Mouse (Mus musculus): ENCODE results near the gene Ppp1r16b.

Gene Ppp1r16b

DNA sequence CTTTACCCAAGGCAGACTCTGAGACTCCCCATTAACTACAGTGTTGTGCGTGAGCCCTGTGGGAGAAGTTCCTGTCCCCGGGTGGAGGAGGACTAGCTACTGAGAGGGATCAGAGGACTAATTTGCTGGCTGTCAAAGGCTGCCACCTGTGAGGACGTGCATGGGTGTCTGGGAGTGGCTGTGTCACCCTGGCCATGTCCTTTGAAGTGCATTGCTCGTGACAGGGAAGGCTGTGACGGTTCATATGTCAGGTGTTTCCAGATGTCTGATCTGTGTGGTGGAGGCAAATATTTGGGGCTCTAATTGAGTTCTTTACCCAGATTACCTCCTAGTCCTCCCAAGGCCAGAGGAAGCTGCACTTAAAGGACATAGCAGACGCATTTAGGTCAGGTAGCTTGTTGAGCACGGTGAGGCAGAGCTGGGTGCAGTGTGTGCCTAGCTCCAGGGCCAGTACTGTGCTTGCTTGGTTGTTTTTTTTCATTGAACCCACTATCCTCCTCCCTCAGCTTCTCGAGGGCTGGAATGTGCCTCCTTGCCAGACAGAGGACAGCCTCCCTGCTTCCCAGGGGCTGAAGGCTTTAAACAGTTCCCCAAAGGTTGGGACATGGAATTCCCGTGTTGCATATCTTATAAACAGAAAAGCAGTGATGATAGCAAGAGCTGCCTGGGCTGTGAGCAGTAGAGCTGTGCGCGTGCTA lies 106.0 kb downstream of the Ppp1r16b start:
- no peak for DNase-seq

DNA sequence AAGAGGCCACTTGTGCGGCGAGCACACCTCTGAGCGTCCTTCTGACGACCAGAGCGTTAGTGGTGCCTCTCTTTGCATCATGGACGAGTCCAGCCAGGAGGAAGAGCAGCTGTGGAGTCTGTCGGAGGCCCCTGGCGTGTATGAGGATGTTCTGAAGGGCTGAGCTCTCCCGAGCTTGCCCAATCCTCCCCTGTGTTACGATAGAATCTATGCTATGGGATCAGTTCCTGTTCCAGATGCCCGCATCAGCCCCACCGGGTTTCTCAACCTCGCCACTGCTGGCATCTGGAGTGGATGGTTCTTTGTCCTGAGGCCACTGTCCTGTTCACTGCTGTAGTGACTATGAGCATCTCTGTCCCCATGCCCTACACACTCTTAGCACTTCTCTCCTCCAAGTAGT lies 107.6 kb downstream of the Ppp1r16b start:
- no peak for DNase-seq

DNA sequence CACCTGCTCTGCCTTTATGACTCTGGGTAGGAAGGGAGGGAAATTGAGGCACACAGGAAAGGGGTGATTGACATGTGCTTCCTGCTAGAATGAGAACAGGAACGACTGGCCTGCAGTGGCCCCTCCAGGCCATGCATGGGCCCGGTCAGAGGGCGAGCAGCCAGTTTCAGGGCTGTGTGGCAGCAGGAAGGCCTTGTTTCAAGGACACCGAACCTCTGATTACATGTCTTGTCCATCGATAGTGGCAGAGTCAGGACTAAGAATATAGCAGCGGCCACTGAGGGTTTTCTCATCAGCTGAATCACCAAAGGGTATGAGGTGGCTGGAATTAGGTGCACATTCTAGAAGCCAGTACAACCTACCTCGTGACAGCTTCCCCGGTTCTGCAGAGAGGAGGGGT lies 109.7 kb downstream of the Ppp1r16b start:
- DNase-seq = no peak

DNA sequence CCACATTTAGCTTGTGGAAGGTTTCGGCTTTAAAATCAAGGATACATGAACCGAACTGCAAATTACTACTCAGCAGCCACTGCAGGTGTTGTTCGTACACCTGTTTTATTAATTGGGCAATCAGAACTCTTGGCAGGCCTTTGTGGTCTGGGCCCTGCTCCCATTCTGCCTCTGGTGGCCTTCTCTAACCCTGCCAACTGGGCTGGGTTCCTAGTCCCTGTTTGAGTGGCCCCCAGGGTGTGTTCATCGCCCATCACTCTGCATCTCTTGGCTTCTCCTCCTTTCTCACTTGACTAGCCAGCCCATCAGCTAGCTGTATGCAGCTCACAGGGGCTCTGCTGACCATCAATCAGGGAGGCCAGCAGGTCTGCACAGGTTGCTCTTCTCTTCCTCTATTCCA lies 111.5 kb downstream of the Ppp1r16b start:
- DNase-seq = no peak

DNA sequence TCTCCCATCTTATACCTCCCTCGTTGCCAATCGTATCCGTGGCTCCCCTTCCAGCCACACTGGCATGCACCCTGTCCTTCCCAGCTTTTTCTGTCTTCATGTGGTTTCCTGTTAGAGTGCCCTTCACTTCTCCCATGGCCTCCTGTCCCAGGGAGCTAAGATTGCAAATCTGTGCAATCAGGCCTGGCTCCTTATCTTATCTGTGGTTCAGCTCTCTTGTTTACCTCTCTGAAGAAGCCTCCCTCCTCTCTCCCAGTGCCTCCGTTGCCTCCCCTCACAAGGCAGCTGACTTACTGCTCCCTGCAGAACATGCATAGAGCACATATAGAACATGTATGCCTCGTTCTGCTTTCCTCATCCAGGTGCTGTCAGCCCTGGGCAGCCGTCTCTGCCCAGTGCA lies 112.3 kb downstream of the Ppp1r16b start:
- no peak for DNase-seq

DNA sequence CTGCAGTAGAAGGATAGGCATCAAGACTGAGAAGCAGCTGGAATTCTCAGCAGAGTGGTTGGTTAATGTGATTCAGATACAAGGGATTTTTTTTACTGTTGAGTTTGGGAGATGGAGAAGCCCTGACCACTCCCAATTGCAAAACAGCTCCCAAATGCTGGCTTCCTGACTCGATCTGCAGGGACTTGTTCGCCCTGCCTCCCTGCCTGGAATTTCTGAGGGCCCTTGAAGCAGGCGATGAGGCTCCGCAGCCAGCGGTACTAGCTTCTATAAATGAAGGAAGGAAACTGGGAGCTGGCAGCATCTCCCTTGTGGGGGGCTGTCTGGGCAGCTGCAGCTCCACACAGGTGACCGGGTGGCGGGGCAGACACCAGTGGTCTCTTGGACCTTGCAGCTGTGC lies 113.2 kb downstream of the Ppp1r16b start:
- no peak for DNase-seq

DNA sequence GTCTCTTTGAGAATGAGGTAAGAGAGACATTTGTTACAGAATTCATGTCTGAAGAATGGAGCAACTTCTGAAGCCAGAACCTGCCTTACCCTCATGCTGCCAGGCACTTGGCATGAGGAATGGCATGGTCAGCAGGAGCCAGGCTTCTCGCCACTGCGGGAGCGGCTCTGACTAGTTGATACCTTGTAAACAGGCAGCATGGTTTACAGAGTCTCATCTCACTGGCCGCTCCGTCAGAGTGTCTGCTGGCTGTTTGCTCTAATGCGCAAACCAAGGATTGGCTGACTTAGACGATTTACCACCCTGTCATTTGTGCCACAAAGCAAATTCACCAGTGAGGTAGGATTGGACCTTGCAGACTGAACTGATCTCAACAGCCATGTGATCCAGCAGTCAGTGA lies 115.9 kb downstream of the Ppp1r16b start:
- no peak for DNase-seq

DNA sequence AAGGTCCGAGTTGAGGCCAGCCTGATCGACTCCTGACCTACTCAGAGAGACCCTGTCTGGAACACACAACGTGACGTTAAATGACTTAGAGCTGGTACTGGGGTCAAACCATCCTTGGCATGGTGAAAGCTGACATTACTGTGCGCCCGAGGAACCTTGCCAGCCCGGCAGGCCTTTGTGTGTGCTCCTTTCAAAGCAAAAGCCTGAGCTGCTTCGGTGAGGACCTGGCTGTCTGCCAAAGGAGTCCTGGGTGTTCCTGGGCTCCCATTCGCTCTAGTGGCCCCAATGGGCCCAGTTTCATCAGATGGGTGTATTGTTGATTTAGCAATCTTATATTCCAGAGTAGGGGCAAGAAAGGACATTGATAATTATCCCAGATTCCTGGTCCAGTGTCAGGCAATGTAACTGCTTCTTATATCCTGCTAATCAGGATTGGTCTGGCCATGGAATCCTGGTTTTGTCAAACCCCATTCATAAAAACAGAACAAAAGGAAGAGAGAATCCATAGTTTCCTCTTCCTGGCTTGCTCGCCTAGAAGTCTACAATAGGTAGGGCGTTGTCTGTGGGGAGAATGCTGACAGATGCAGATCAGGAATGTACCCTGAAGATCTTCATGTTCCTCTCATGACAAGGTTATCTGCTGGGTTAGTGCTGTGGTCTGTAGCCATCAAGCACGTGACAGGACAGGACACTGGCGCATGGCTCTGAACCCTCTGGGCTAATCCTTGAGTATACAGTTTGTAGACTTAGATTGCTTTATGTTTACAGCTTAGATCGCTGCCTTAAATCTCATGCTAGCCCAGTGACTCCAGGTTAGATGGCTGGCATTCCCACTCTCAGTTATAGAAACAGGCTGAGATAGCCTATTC lies 122.0 kb downstream of the Ppp1r16b start:
- DNase-seq = peak; percentile 36 to 51

DNA sequence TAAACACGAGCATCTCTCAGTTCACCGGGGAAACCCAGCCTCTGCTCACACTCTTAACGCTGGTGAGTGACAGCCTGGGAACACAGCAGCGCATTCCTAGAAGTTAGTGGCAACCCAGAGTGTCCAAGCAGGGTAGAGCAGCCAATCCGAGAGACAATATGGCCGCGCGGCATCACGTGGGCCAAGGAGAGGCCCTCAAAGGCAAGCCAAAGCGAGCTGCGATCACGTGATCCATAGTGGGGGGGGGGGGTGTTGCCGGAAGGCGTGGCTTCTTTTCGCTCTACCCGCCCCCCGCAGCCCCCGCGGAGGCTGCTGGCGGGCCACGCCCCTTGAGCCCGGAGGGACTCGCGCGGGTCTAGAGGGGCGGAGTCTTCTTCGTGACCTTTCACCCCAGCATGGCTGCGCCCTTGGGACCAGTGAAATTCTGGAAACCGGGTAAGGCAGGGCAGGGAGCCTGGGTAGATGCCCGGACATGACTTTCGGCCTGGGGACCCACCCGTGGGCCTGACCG lies 129.4 kb downstream of the Ppp1r16b start, which contains the start of gene Dhx35:
Gene Dhx35 (plus strand): TSS at position 314 of the 511 bp plus-strand sequence.
- peak; percentile 96 to 98 for DNase-seq

DNA sequence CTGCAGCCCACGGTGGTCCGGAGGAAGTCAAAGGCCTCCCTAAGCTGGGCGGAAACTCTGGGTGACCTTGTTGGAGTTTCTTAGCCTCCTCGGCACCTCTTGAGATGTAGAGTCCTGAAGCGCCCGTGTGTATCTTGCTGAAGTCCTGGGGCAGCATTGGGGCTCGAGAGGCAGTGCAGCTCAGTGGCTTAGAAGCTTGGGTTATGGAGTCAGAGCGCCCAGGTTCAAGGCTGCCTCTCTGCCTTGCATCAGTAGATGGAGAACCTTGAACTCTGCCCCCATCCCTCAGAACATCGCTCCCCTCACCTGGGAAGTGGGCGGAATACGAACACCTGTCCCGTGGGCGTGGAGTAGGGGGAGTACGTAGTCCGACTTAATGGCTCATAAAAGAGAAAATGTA lies 129.8 kb downstream of the Ppp1r16b start:
- DNase-seq = peak; percentile 18 to 57

DNA sequence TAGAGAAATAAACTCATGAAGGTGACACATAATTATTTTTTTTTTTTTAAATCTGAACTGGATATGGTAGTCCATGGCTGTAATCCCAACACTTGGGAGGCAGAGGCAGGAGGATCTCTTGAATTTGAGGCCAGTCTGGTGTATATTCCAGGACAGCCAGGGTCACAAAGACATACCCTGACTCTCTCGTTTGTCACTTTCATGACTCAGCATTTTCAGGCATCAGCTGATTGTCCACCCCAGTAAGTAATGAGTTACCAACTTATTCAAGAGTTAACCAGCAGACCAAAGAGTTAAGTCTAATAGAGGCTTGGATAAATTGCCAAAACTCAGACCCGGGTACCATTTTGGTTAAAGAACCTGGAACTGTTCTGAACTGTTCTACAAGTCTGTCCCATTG lies 130.7 kb downstream of the Ppp1r16b start:
- DNase-seq = no peak

DNA sequence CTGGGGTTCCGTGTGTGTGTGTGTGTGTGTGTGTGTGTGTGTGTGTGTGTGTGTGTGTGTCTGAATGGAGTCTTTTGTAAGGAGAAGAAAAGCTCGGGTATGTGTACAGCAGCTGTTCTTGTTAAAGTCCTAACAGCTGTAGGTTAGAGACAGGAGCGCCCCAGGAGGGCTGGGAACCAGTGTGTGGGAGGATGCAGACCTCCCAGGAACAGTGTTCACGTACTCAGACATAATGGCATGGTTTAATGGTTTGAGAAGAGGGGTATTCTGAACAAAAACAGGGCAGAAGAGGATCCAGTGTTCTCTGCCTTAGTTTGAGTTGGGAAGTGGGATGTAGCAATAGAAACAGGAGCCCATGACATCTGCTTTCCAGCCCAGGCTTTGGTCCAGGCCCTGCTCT lies 134.1 kb downstream of the Ppp1r16b start:
- no peak for DNase-seq

DNA sequence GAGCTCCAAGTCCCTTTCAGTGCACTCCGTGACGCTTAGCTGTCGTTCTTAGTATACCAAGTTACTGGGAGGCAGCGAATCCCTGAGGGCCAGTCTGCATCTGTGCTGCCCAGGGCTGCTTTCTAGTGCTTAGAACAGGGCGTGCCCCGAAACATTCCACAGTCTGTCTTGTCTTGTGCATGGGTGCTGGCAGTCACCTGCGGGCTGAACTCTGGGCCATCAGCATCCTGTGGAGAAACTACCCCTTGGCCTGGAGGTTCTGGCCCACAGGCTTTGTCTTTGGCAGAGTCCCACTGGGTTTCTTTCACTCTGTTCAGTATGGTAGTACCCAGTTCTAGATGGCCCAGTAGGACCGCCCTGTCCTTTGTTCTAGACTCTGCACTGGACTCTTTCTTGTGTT lies 135.6 kb downstream of the Ppp1r16b start:
- DNase-seq = no peak

DNA sequence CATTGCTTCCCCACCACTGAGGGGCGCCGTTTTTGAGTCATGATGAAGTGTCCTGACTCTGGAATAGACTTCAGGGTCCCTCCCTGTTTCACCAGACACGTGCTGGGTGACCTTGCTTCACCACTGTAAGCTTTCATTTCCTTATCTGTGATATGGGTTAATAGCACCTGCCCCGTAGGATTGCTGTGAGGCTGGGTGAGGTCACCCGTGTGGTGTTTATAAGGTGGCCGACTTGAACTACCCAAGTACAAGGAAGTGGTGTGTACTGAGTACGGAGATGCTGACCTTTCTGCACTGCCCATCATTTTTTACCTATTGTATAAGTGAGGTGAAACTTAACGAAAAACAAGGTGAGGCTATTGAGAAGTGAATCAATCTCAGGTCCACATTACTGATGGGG lies 138.4 kb downstream of the Ppp1r16b start:
- DNase-seq = no peak

DNA sequence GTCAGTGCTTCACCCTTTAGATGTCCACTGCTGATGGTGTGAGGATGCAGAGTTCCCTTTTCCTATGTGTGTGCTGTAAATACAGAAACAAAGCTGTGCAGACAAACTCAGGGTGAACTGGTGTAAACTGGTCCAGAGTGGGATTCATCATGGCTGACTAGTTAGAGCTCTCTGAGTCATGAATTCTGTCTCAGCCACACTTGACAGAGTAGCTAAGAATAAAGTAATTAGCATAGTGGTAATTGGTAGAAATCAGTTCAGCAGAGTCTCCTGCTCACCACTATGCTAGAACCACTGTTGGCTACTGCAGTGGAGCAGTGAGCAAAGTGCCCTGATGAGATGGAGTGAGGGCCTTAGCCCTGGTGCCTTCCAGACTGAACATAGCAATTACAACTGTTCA lies 150.5 kb downstream of the Ppp1r16b start:
- no peak for DNase-seq
